Mouse (Mus musculus) forebrain, embryonic 13.5 days (tissue): Measurements from ENCODE around the gene Dvl1. TPM values are rescaled to one million over a fixed set of nuclear protein-coding genes. Genes with fewer than 3 reads are reported as not detected.

Experiments used
- ATAC-seq: fragments of 200-750 bp; cut with Nextera tagmentation; 2 replicates; pipeline ENCODE4 v1.8.0; 2017
- H3K27ac ChIP-seq: fragments of 300-500 bp; sonication (generic); 2 replicates; pipeline ENCODE4 v1.5.1; 2015; ENCODE audit warnings: inconsistent platforms, mild to moderate bottlenecking, moderate library complexity
- H3K27me3 ChIP-seq: fragments of 300-500 bp; sonication (generic); 2 replicates; pipeline ENCODE4 v1.6.1; 2015; ENCODE audit warnings: mild to moderate bottlenecking, inconsistent platforms
- H3K36me3 ChIP-seq: fragments of 300-500 bp; sonication (generic); 2 replicates; pipeline ENCODE4 v1.6.1; 2015; ENCODE audit warnings: mild to moderate bottlenecking, inconsistent platforms; ENCODE audit not compliant: poor library complexity, severe bottlenecking
- H3K4me1 ChIP-seq: fragments of 300-500 bp; sonication (generic); 2 replicates; pipeline ENCODE4 v1.6.1; 2015; ENCODE audit warnings: inconsistent platforms
- H3K4me2 ChIP-seq: fragments of 300-500 bp; sonication (generic); 2 replicates; pipeline ENCODE4 v1.6.1; 2015; ENCODE audit warnings: inconsistent platforms, mild to moderate bottlenecking, moderate library complexity
- H3K4me3 ChIP-seq: fragments of 300-500 bp; sonication (generic); 2 replicates; pipeline ENCODE4 v1.5.1; 2015; ENCODE audit warnings: mild to moderate bottlenecking, inconsistent platforms
- H3K9ac ChIP-seq: fragments of 300-500 bp; sonication (generic); 2 replicates; pipeline ENCODE4 v1.6.1; 2015; ENCODE audit warnings: mild to moderate bottlenecking, inconsistent platforms
- H3K9me3 ChIP-seq: fragments of 300-500 bp; sonication (generic); replicated peaks from 2 replicates; pipeline ENCODE4 v1.6.1; 2016; ENCODE audit warnings: inconsistent platforms
- WGBS: fragments of 180-500 bp; shearing (Covaris S2); methylation state at CpG from one replicate; pipeline ENCODE4 v1.1.7; 2015; 5-methylcytosine and 5-hydroxymethylcytosine counted together
- polyA plus RNA-seq: library from polyadenylated mRNA; unstranded; fragments of >200 nt; fragmentation: Nextera tagmentation; extraction: Ambion mirVana; gene quantifications from 2 replicates; pipeline ENCODE4 v1.2.1, GENCODE M21; 2015

The Dvl1 gene
- polyA plus RNA-seq, 1 experiment from 2014 or later: 7.2 TPM

DNA sequence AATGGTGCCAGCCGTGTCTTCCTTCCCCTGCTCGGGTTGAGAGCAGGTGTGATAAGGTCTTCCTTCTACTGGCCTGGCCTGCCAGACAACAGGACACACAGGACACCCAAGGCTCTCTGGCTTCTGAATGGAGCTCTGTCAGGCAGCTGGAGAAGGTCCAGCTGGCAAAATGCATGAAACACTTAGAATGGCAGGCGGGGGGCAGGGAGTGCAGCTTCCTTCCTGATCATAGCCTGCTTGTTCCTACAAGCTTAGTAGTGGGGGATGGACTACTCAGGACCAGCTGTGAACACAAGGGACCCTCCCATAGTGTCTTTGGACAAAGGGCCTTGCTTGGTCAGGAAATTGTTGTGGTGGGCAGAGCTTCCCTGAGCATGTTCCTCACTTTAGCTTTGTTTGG lies 54.0 kb downstream of the Dvl1 start:
- H3K9me3 ChIP-seq: no peaks in the 10 kb centered on the region
- H3K36me3 ChIP-seq: peaks cover 95% of the 10 kb centered on the region
- H3K27ac ChIP-seq: no peak overlapping the region
- no peaks in the 10 kb centered on the region for H3K27me3 ChIP-seq
- H3K4me3 ChIP-seq: no peak overlapping the region
- no peak overlapping the region for H3K9ac ChIP-seq
- H3K4me2 ChIP-seq: no peak overlapping the region
- H3K4me1 ChIP-seq: no peaks in the 10 kb centered on the region
- WGBS: 87% methylated on average over 3 of the region's 3 CpGs
- ATAC-seq: no peak

- no peaks in the 10 kb centered on the region for H3K9me3 ChIP-seq
- WGBS: 96% methylated on average over 13 of the region's 13 CpGs
- H3K9ac ChIP-seq: no peak overlapping the region
- H3K4me1 ChIP-seq: no peaks in the 10 kb centered on the region
- H3K27me3 ChIP-seq: no peaks in the 10 kb centered on the region
- no peak for ATAC-seq
- no peak overlapping the region for H3K27ac ChIP-seq
- H3K4me2 ChIP-seq: no peak overlapping the region
- H3K36me3 ChIP-seq: peaks cover 95% of the 10 kb centered on the region
- no peak overlapping the region for H3K4me3 ChIP-seq
Observed at GRCm38 (mm10) chr4:155903246-155903645, 56.0 kb downstream of the Dvl1 start.

- no peak overlapping the region for H3K9ac ChIP-seq
- no peak overlapping the region for H3K4me2 ChIP-seq
- peaks cover 82% of the 10 kb centered on the region for H3K36me3 ChIP-seq
- H3K4me1 ChIP-seq: no peaks in the 10 kb centered on the region
- H3K9me3 ChIP-seq: no peaks in the 10 kb centered on the region
- WGBS: 92% methylated on average over 13 of the region's 13 CpGs
- no peak for ATAC-seq
- no peak overlapping the region for H3K4me3 ChIP-seq
- H3K27me3 ChIP-seq: no peaks in the 10 kb centered on the region
- no peak overlapping the region for H3K27ac ChIP-seq
Observed at GRCm38 (mm10) chr4:155904318-155905102, 57.3 kb downstream of the Dvl1 start.

- Histone ChIP-seq H3K4me2 (no peak overlapping the region), H3K27ac (no peak overlapping the region), H3K9me3 (no peaks in the 10 kb centered on the region), H3K27me3 (no peaks in the 10 kb centered on the region), H3K36me3 (peaks cover 71% of the 10 kb centered on the region), H3K9ac (no peak overlapping the region), H3K4me1 (no peaks in the 10 kb centered on the region), H3K4me3 (no peak overlapping the region)
- no peak; the same call in 1 of the 2 replicates for ATAC-seq
- 86% methylated on average over 13 of the region's 13 CpGs for WGBS
Observed at GRCm38 (mm10) chr4:155905634-155906033, 58.4 kb downstream of the Dvl1 start.

DNA sequence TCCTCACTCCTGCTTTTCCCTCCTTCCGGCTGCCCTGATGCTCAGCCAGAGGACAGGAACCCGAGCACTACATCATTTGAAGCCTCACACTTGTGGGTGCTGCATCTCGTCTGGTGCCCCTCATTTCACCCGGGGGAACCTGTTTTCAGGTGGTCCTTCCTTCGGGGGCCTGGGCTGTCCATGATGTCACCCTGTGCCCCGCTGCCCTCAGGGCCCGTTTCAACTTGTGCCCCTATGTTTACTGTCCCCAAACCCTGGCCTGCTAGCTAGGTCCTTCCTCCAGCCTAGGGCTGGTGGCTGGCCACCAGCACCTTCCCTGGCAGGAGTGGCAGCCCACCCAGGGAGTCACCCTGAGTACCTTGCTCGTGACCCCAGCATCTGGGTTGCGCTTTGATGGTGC lies 58.9 kb downstream of the Dvl1 start:
- no peak for ATAC-seq
- no peak overlapping the region for H3K4me3 ChIP-seq
- peaks cover 66% of the 10 kb centered on the region for H3K36me3 ChIP-seq
- no peak overlapping the region for H3K9ac ChIP-seq
- H3K4me1 ChIP-seq: no peaks in the 10 kb centered on the region
- WGBS: 80% methylated on average over 9 of the region's 9 CpGs
- no peaks in the 10 kb centered on the region for H3K9me3 ChIP-seq
- no peak overlapping the region for H3K27ac ChIP-seq
- H3K4me2 ChIP-seq: no peak overlapping the region
- H3K27me3 ChIP-seq: no peaks in the 10 kb centered on the region

- no peak overlapping the region for H3K4me3 ChIP-seq
- peaks cover 57% of the 10 kb centered on the region for H3K36me3 ChIP-seq
- no peak for ATAC-seq
- no peaks in the 10 kb centered on the region for H3K4me1 ChIP-seq
- H3K27me3 ChIP-seq: no peaks in the 10 kb centered on the region
- H3K27ac ChIP-seq: no peak overlapping the region
- WGBS: 88% methylated on average over 11 of the region's 11 CpGs
- H3K9ac ChIP-seq: no peak overlapping the region
- no peak overlapping the region for H3K4me2 ChIP-seq
- no peaks in the 10 kb centered on the region for H3K9me3 ChIP-seq
Observed at GRCm38 (mm10) chr4:155907003-155907402, 59.8 kb downstream of the Dvl1 start.

DNA sequence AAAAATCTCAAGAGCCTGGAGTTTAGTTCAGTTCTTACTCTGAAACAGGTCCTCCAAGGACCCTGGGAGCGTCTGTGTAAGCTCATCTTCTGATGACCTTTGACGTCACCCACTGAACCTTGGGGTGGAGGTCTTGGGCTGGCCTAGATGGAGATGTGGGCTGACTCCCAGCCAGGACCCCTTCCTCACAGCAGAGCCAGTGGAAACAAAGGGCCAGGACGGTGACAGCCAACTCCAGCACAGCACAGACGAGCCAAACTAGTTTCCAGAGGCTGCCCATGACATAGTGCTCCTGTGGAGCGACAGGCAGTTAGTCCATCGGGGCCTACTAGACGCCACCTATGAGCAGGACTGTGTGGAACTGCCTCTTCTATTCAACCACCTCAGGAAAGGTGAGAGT lies 61.1 kb downstream of the Dvl1 start:
- no peak overlapping the region for H3K4me2 ChIP-seq
- no peaks in the 10 kb centered on the region for H3K4me1 ChIP-seq
- peaks cover 44% of the 10 kb centered on the region for H3K36me3 ChIP-seq
- no peak overlapping the region for H3K4me3 ChIP-seq
- WGBS: 82% methylated on average over 7 of the region's 7 CpGs
- H3K9ac ChIP-seq: no peak overlapping the region
- H3K27ac ChIP-seq: no peak overlapping the region
- no peaks in the 10 kb centered on the region for H3K27me3 ChIP-seq
- H3K9me3 ChIP-seq: no peaks in the 10 kb centered on the region
- no peak; the same call in 1 of the 2 replicates for ATAC-seq

DNA sequence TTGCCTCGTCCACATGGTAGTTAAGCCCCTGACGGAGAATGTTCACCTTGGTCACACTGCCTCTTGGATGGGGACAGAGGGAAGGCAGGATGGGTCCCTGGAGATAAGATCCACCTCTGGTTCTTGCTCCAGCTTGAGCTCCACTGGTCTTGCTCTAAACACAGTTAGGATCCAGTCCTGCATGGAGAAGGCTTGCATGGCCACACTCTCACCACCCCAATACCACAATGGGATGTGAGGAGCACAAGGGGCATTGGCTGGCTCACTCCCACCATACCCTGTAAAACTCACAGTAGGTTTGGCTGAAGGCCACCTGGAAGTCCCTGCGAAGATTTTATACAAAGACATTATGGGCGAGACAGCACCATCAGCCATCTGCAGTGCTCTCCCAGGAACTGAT lies 61.5 kb downstream of the Dvl1 start:
- no peaks in the 10 kb centered on the region for H3K4me1 ChIP-seq
- H3K4me3 ChIP-seq: no peak overlapping the region
- H3K27ac ChIP-seq: no peak overlapping the region
- H3K36me3 ChIP-seq: peaks cover 40% of the 10 kb centered on the region
- no peak for ATAC-seq
- no peaks in the 10 kb centered on the region for H3K9me3 ChIP-seq
- WGBS: 93% methylated on average over 4 of the region's 4 CpGs
- no peaks in the 10 kb centered on the region for H3K27me3 ChIP-seq
- no peak overlapping the region for H3K9ac ChIP-seq
- no peak overlapping the region for H3K4me2 ChIP-seq

Other genes starting within 250 kb of the Dvl1 start
- 10.6 and 10.7 TPM in 2 replicates for gene Slc35e2, start 246.0 kb upstream of the Dvl1 start, polyA plus RNA-seq
- gene Cdk11b, start 222.5 kb upstream of the Dvl1 start, polyA plus RNA-seq: 75.5 and 77.9 TPM in 2 replicates
- gene Gm10563, start 202.0 kb upstream of the Dvl1 start, polyA plus RNA-seq: not detected in 2 replicates
- 1.6 and 2.1 TPM in 2 replicates for gene Mmp23, start 194.0 kb upstream of the Dvl1 start, polyA plus RNA-seq
- gene Mib2, start 178.2 kb upstream of the Dvl1 start, polyA plus RNA-seq: 29.8 and 35.2 TPM in 2 replicates
- gene Fndc10, start 153.1 kb upstream of the Dvl1 start, polyA plus RNA-seq: 1.9 and 2.3 TPM in 2 replicates
- 160 and 162 TPM in 2 replicates for gene Ssu72, start 142.6 kb upstream of the Dvl1 start, polyA plus RNA-seq
- gene Tmem240, start 112.6 kb upstream of the Dvl1 start, polyA plus RNA-seq: 1.9 and 2.4 TPM in 2 replicates
- gene Atad3a, start 86.3 kb upstream of the Dvl1 start, polyA plus RNA-seq: 79.2 and 93.3 TPM in 2 replicates
- 15.1 and 15.3 TPM in 2 replicates for gene Vwa1, start 72.7 kb upstream of the Dvl1 start, polyA plus RNA-seq
- gene Tmem88b, start 61.5 kb upstream of the Dvl1 start, polyA plus RNA-seq: 0.20 and 0.45 TPM in 2 replicates
- gene Ankrd65, start 57.0 kb upstream of the Dvl1 start, polyA plus RNA-seq: 0.18 TPM in 1 of 2 replicates, not detected in the other
- gene Mrpl20, start 44.5 kb upstream of the Dvl1 start, polyA plus RNA-seq: 251 and 266 TPM in 2 replicates
- 166 and 179 TPM in 2 replicates for gene Ccnl2, start 34.9 kb upstream of the Dvl1 start, polyA plus RNA-seq
- 147 and 151 TPM in 2 replicates for gene Aurkaip1, start 16.1 kb upstream of the Dvl1 start, polyA plus RNA-seq
- gene Mxra8, start 7.7 kb upstream of the Dvl1 start, polyA plus RNA-seq: 15.6 and 17.1 TPM in 2 replicates
- 0.58 and 0.72 TPM in 2 replicates for gene Tas1r3, start 16.0 kb downstream of the Dvl1 start, polyA plus RNA-seq
- gene Cptp, start 22.0 kb downstream of the Dvl1 start, polyA plus RNA-seq: 19.1 and 22.3 TPM in 2 replicates
- 96.2 and 106 TPM in 2 replicates for gene Ints11, start 22.1 kb downstream of the Dvl1 start, polyA plus RNA-seq
- 46.5 and 54.2 TPM in 2 replicates for gene Pusl1, start 44.4 kb downstream of the Dvl1 start, polyA plus RNA-seq
- 51.0 and 56.7 TPM in 2 replicates for gene Acap3, start 44.4 kb downstream of the Dvl1 start, polyA plus RNA-seq
- 131 and 136 TPM in 2 replicates for gene Ube2j2, start 96.4 kb downstream of the Dvl1 start, polyA plus RNA-seq
- 7.0 and 10.1 TPM in 2 replicates for gene C1qtnf12, start 114.9 kb downstream of the Dvl1 start, polyA plus RNA-seq
- 21.0 and 21.8 TPM in 2 replicates for gene B3galt6, start 145.2 kb downstream of the Dvl1 start, polyA plus RNA-seq
- 113 and 118 TPM in 2 replicates for gene Sdf4, start 145.5 kb downstream of the Dvl1 start, polyA plus RNA-seq
- gene Tnfrsf4, start 166.4 kb downstream of the Dvl1 start, polyA plus RNA-seq: 0.63 and 1.1 TPM in 2 replicates
- gene Tnfrsf18, start 178.8 kb downstream of the Dvl1 start, polyA plus RNA-seq: 0.83 and 0.98 TPM in 2 replicates
- gene Ttll10, start 212.0 kb downstream of the Dvl1 start, polyA plus RNA-seq: not detected in 2 replicates